Mouse (Mus musculus) C2C12 (cell line): ENCODE measurements around the gene Cd59a. TPM values are rescaled to one million over a fixed set of nuclear protein-coding genes. Genes with fewer than 3 reads are reported as not detected.

ENCODE experiments used
- H3K27me3 ChIP-seq: one replicate; pipeline ENCODE4 v1.6.1; 2011; ENCODE audit not compliant: control insufficient read depth, insufficient read depth, insufficient read length
- H3K36me3 ChIP-seq: one replicate; pipeline ENCODE4 v1.6.1; 2011; ENCODE audit not compliant: control insufficient read depth, insufficient read depth
- H3K4me3 ChIP-seq: one replicate; pipeline ENCODE4 v1.5.1; 2011; ENCODE audit warnings: mild to moderate bottlenecking, control low read depth; ENCODE audit not compliant: poor library complexity, insufficient read depth, severe bottlenecking
- H3K79me2 ChIP-seq: one replicate; pipeline ENCODE4 v1.6.1; 2011; ENCODE audit not compliant: control insufficient read depth, insufficient read depth
- H3K79me3 ChIP-seq: one replicate; pipeline ENCODE4 v1.6.1; 2011; ENCODE audit warnings: low read depth, control low read depth
- H3ac ChIP-seq: one replicate; pipeline ENCODE3; 2011; ENCODE audit warnings: low read depth; ENCODE audit not compliant: control insufficient read depth, insufficient read length
- CEBPB ChIP-seq: IDR thresholded peaks from one replicate; pipeline ENCODE4 v1.6.1; 2011; ENCODE audit warnings: low read depth, mild to moderate bottlenecking, control low read depth, moderate library complexity
- CTCF ChIP-seq: IDR thresholded peaks from one replicate; pipeline ENCODE4 v1.5.1; 2011; ENCODE audit not compliant: control insufficient read depth, insufficient read depth, insufficient read length
- FOSL1 ChIP-seq: IDR thresholded peaks from one replicate; pipeline ENCODE4 v1.8.0; 2011; ENCODE audit warnings: mild to moderate bottlenecking, low read length; ENCODE audit not compliant: poor library complexity, insufficient read depth, severe bottlenecking
- MAX ChIP-seq: IDR thresholded peaks from one replicate; pipeline ENCODE4 v1.6.1; 2011; ENCODE audit warnings: mild to moderate bottlenecking, control low read depth
- MYOD1 ChIP-seq: IDR thresholded peaks from one replicate; pipeline ENCODE4 v1.6.1; 2011; ENCODE audit warnings: low read depth; ENCODE audit not compliant: control insufficient read depth, insufficient read length
- MYOG ChIP-seq: IDR thresholded peaks from one replicate; pipeline ENCODE4 v1.6.1; 2011; ENCODE audit not compliant: control insufficient read depth, insufficient read length; ENCODE audit errors: extremely low read depth
- USF1 ChIP-seq: IDR thresholded peaks from one replicate; pipeline ENCODE4 v1.6.1; 2011; ENCODE audit warnings: low read depth, mild to moderate bottlenecking, control low read depth, moderate library complexity
- polyA plus RNA-seq: library from polyadenylated mRNA; unstranded; fragments of >200 nt; fragmentation: generic; extraction: Trizol; gene quantifications from one replicate; pipeline ENCODE4 v1.2.1, GENCODE M21; 2012; ENCODE audit warnings: missing spikeins

Gene Cd59a
- polyA plus RNA-seq, 1 experiment: 2.2 TPM

GRCm38 (mm10) chr2:104124071-104124470, 28.5 kb downstream of the Cd59a start:
- TF ChIP-seq USF1: no peak
- no peak for TF ChIP-seq MYOG
- TF ChIP-seq FOSL1: no peak
- TF ChIP-seq MAX: no peak
- no peak for TF ChIP-seq CTCF
- TF ChIP-seq MYOD1: no peak
- TF ChIP-seq CEBPB: no peak
- H3K36me3 ChIP-seq: no peaks in the 10 kb centered on the region
- H3K4me3 ChIP-seq: no peak overlapping the region
- no peaks in the 10 kb centered on the region for H3K79me3 ChIP-seq
- H3K79me2 ChIP-seq: no peaks in the 10 kb centered on the region
- H3ac ChIP-seq: no peak overlapping the region
- H3K27me3 ChIP-seq: no peaks in the 10 kb centered on the region

- no peaks in the 10 kb centered on the region for H3K27me3 ChIP-seq
- no peaks in the 10 kb centered on the region for H3K79me3 ChIP-seq
- H3ac ChIP-seq: no peak overlapping the region
- no peaks in the 10 kb centered on the region for H3K79me2 ChIP-seq
- no peak for TF ChIP-seq FOSL1
- no peak for TF ChIP-seq MYOG
- no peak for TF ChIP-seq USF1
- no peak for TF ChIP-seq CEBPB
- TF ChIP-seq MAX: no peak
- TF ChIP-seq CTCF: no peak
- no peak for TF ChIP-seq MYOD1
- no peaks in the 10 kb centered on the region for H3K36me3 ChIP-seq
- no peak overlapping the region for H3K4me3 ChIP-seq
Observed at GRCm38 (mm10) chr2:104128803-104129531, 33.4 kb downstream of the Cd59a start.

GRCm38 (mm10) chr2:104130165-104130564, 34.6 kb downstream of the Cd59a start:
- no peak for TF ChIP-seq FOSL1
- TF ChIP-seq USF1: no peak
- TF ChIP-seq CTCF: no peak
- no peak for TF ChIP-seq MYOG
- TF ChIP-seq MYOD1: no peak
- TF ChIP-seq MAX: no peak
- no peak for TF ChIP-seq CEBPB
- no peaks in the 10 kb centered on the region for H3K36me3 ChIP-seq

GRCm38 (mm10) chr2:104130969-104131368, 35.4 kb downstream of the Cd59a start:
- Histone ChIP-seq H3K79me3 (no peaks in the 10 kb centered on the region), H3K36me3 (no peaks in the 10 kb centered on the region), H3K27me3 (no peaks in the 10 kb centered on the region), H3ac (no peak overlapping the region), H3K79me2 (no peaks in the 10 kb centered on the region), H3K4me3 (no peak overlapping the region)
- TF ChIP-seq CEBPB: no peak
- TF ChIP-seq CTCF: no peak
- TF ChIP-seq MAX: no peak
- no peak for TF ChIP-seq FOSL1
- no peak for TF ChIP-seq USF1
- TF ChIP-seq MYOD1: no peak
- TF ChIP-seq MYOG: no peak

More at GRCm38 (mm10) chr2:104130165-104130564, 34.6 kb downstream of the Cd59a start:
- Histone ChIP-seq H3K79me3 (no peaks in the 10 kb centered on the region), H3K79me2 (no peaks in the 10 kb centered on the region), H3K27me3 (no peaks in the 10 kb centered on the region), H3K4me3 (no peak overlapping the region), H3ac (no peak overlapping the region)

GRCm38 (mm10) chr2:104132266-104132859, 36.8 kb downstream of the Cd59a start:
- H3K36me3 ChIP-seq: no peaks in the 10 kb centered on the region
- H3ac ChIP-seq: no peak overlapping the region
- H3K79me3 ChIP-seq: no peaks in the 10 kb centered on the region

More at GRCm38 (mm10) chr2:104132266-104132859, 36.8 kb downstream of the Cd59a start:
- H3K79me2 ChIP-seq: no peaks in the 10 kb centered on the region
- TF ChIP-seq CTCF (no peak), FOSL1 (no peak), CEBPB (no peak), MAX (no peak), USF1 (no peak), MYOG (no peak), MYOD1 (no peak)
- no peaks in the 10 kb centered on the region for H3K27me3 ChIP-seq
- H3K4me3 ChIP-seq: no peak overlapping the region
